Mouse (Mus musculus): ENCODE data around the gene Tmc5.
A peak's percentile ranks its signal among the peaks of the same experiment; 100 is the strongest.

GRCm38 (mm10) chr7:118712228-118713173 lies 115.4 kb downstream of the Tmc5 start, which contains the start of gene Ccp110:
- TF ChIP-seq CTCF (IDR thresholded peaks at IDR 0.05; ENCODE audit: low read depth) (peak; percentile 43), EP300 (IDR thresholded peaks at IDR 0.05; ENCODE audit: low read depth) (peak; percentile 75)
